Mouse (Mus musculus): ENCODE measurements around the gene Pacsin2. TPM values are rescaled to one million over a fixed set of nuclear protein-coding genes. Genes with fewer than 3 reads are reported as not detected.

The Pacsin2 gene
- polyA plus RNA-seq, 1 experiment = 78.3 TPM

- H3K27ac ChIP-seq (ENCODE audit: insufficient read depth, low read length) = no peak overlapping the region; the same call in 1 of the 2 replicates
- no peaks in the 10 kb centered on the region for H3K4me1 ChIP-seq (ENCODE audit: control insufficient read depth, insufficient read depth, low read length)
- H3K9ac ChIP-seq (ENCODE audit: low read depth, poor library complexity, severe bottlenecking) = no peak overlapping the region
- TF ChIP-seq POLR2A (IDR thresholded peaks at IDR 0.05; ENCODE audit: insufficient read depth, low read length) (no peak), CTCF (IDR thresholded peaks at IDR 0.05; ENCODE audit: low read depth, low read length) (no peak), EP300 (IDR thresholded peaks at IDR 0.05; ENCODE audit: insufficient read depth, low read depth, low read length) (no peak)
- H3K36me3 ChIP-seq (ENCODE audit: control insufficient read depth, insufficient read depth, low read length, poor library complexity, severe bottlenecking) = no peaks in the 10 kb centered on the region
- H3K27me3 ChIP-seq (ENCODE audit: control insufficient read depth, insufficient read depth, low read length, poor library complexity, severe bottlenecking) = no peaks in the 10 kb centered on the region
- no peak overlapping the region for H3K4me3 ChIP-seq (ENCODE audit: low read depth, low read length)
- H3K9me3 ChIP-seq (replicated peaks; ENCODE audit: control insufficient read depth, insufficient read depth, low read length, poor library complexity, severe bottlenecking) = no peaks in the 10 kb centered on the region
These were observed 119.5 kb downstream of the Pacsin2 start for GRCm38 (mm10) chr15:83344956-83345355.

GRCm38 (mm10) chr15:83344157-83344556 is 120.2 kb downstream of the Pacsin2 start:
- H3K9me3 ChIP-seq (replicated peaks; ENCODE audit: control insufficient read depth, insufficient read depth, low read length, poor library complexity, severe bottlenecking) = no peaks in the 10 kb centered on the region
- no peaks in the 10 kb centered on the region for H3K27me3 ChIP-seq (ENCODE audit: control insufficient read depth, insufficient read depth, low read length, poor library complexity, severe bottlenecking)
- H3K36me3 ChIP-seq (ENCODE audit: control insufficient read depth, insufficient read depth, low read length, poor library complexity, severe bottlenecking) = no peaks in the 10 kb centered on the region
- no peak overlapping the region for H3K9ac ChIP-seq (ENCODE audit: low read depth, poor library complexity, severe bottlenecking)
- no peak for TF ChIP-seq CTCF (IDR thresholded peaks at IDR 0.05; ENCODE audit: low read depth, low read length)
- TF ChIP-seq EP300 (IDR thresholded peaks at IDR 0.05; ENCODE audit: insufficient read depth, low read depth, low read length) = no peak
- no peak for TF ChIP-seq POLR2A (IDR thresholded peaks at IDR 0.05; ENCODE audit: insufficient read depth, low read length)
- no peak overlapping the region for H3K27ac ChIP-seq (ENCODE audit: insufficient read depth, low read length)
- no peak overlapping the region for H3K4me3 ChIP-seq (ENCODE audit: low read depth, low read length)
- no peaks in the 10 kb centered on the region for H3K4me1 ChIP-seq (ENCODE audit: control insufficient read depth, insufficient read depth, low read length)

- TF ChIP-seq CTCF (IDR thresholded peaks at IDR 0.05; ENCODE audit: low read depth, low read length) (no peak), EP300 (IDR thresholded peaks at IDR 0.05; ENCODE audit: insufficient read depth, low read depth, low read length) (no peak)
- H3K27ac ChIP-seq (ENCODE audit: insufficient read depth, low read length) = no peak overlapping the region
- no peaks in the 10 kb centered on the region for H3K27me3 ChIP-seq (ENCODE audit: control insufficient read depth, insufficient read depth, low read length, poor library complexity, severe bottlenecking)
- no peaks in the 10 kb centered on the region for H3K36me3 ChIP-seq (ENCODE audit: control insufficient read depth, insufficient read depth, low read length, poor library complexity, severe bottlenecking)
- no peak overlapping the region for H3K9ac ChIP-seq (ENCODE audit: low read depth, poor library complexity, severe bottlenecking)
- H3K4me1 ChIP-seq (ENCODE audit: control insufficient read depth, insufficient read depth, low read length) = no peaks in the 10 kb centered on the region
- no peak overlapping the region for H3K4me3 ChIP-seq (ENCODE audit: low read depth, low read length)
- H3K9me3 ChIP-seq (replicated peaks; ENCODE audit: control insufficient read depth, insufficient read depth, low read length, poor library complexity, severe bottlenecking) = no peaks in the 10 kb centered on the region
These were observed 125.5 kb downstream of the Pacsin2 start for GRCm38 (mm10) chr15:83338908-83339307.

GRCm38 (mm10) chr15:83337903-83338870 is 126.2 kb downstream of the Pacsin2 start:
- H3K4me1 ChIP-seq (ENCODE audit: control insufficient read depth, insufficient read depth, low read length) = no peaks in the 10 kb centered on the region
- H3K36me3 ChIP-seq (ENCODE audit: control insufficient read depth, insufficient read depth, low read length, poor library complexity, severe bottlenecking) = no peaks in the 10 kb centered on the region
- no peaks in the 10 kb centered on the region for H3K27me3 ChIP-seq (ENCODE audit: control insufficient read depth, insufficient read depth, low read length, poor library complexity, severe bottlenecking)
- no peaks in the 10 kb centered on the region for H3K9me3 ChIP-seq (replicated peaks; ENCODE audit: control insufficient read depth, insufficient read depth, low read length, poor library complexity, severe bottlenecking)
- no peak overlapping the region for H3K4me3 ChIP-seq (ENCODE audit: low read depth, low read length)
- TF ChIP-seq CTCF (IDR thresholded peaks at IDR 0.05; ENCODE audit: low read depth, low read length) (no peak), EP300 (IDR thresholded peaks at IDR 0.05; ENCODE audit: insufficient read depth, low read depth, low read length) (no peak), POLR2A (IDR thresholded peaks at IDR 0.05; ENCODE audit: insufficient read depth, low read length) (no peak)
- peak overlapping the region; percentile 47 for H3K9ac ChIP-seq (ENCODE audit: low read depth, poor library complexity, severe bottlenecking)
- H3K27ac ChIP-seq (ENCODE audit: insufficient read depth, low read length) = no peak overlapping the region

- H3K9ac ChIP-seq (ENCODE audit: low read depth, poor library complexity, severe bottlenecking) = no peak overlapping the region
- H3K4me1 ChIP-seq (ENCODE audit: control insufficient read depth, insufficient read depth, low read length) = peaks cover 5% of the 10 kb centered on the region
- H3K9me3 ChIP-seq (replicated peaks; ENCODE audit: control insufficient read depth, insufficient read depth, low read length, poor library complexity, severe bottlenecking) = no peaks in the 10 kb centered on the region
These were observed 132.0 kb downstream of the Pacsin2 start for GRCm38 (mm10) chr15:83332373-83332772.

GRCm38 (mm10) chr15:83328952-83329351 is 135.5 kb downstream of the Pacsin2 start:
- TF ChIP-seq CTCF (IDR thresholded peaks at IDR 0.05; ENCODE audit: low read depth, low read length) = no peak
- no peak for TF ChIP-seq POLR2A (IDR thresholded peaks at IDR 0.05; ENCODE audit: insufficient read depth, low read length)
- no peak for TF ChIP-seq EP300 (IDR thresholded peaks at IDR 0.05; ENCODE audit: insufficient read depth, low read depth, low read length)
- no peaks in the 10 kb centered on the region for H3K9me3 ChIP-seq (replicated peaks; ENCODE audit: control insufficient read depth, insufficient read depth, low read length, poor library complexity, severe bottlenecking)
- peaks cover 5% of the 10 kb centered on the region for H3K4me1 ChIP-seq (ENCODE audit: control insufficient read depth, insufficient read depth, low read length)
- no peak overlapping the region for H3K27ac ChIP-seq (ENCODE audit: insufficient read depth, low read length)
- no peaks in the 10 kb centered on the region for H3K27me3 ChIP-seq (ENCODE audit: control insufficient read depth, insufficient read depth, low read length, poor library complexity, severe bottlenecking)
- no peaks in the 10 kb centered on the region for H3K36me3 ChIP-seq (ENCODE audit: control insufficient read depth, insufficient read depth, low read length, poor library complexity, severe bottlenecking)
- H3K4me3 ChIP-seq (ENCODE audit: low read depth, low read length) = no peak overlapping the region
- H3K9ac ChIP-seq (ENCODE audit: low read depth, poor library complexity, severe bottlenecking) = no peak overlapping the region

More at GRCm38 (mm10) chr15:83332373-83332772, 132.0 kb downstream of the Pacsin2 start:
- no peak for TF ChIP-seq POLR2A (IDR thresholded peaks at IDR 0.05; ENCODE audit: insufficient read depth, low read length)
- TF ChIP-seq EP300 (IDR thresholded peaks at IDR 0.05; ENCODE audit: insufficient read depth, low read depth, low read length) = no peak
- TF ChIP-seq CTCF (IDR thresholded peaks at IDR 0.05; ENCODE audit: low read depth, low read length) = peak; percentile 76
- H3K27me3 ChIP-seq (ENCODE audit: control insufficient read depth, insufficient read depth, low read length, poor library complexity, severe bottlenecking) = no peaks in the 10 kb centered on the region
- H3K36me3 ChIP-seq (ENCODE audit: control insufficient read depth, insufficient read depth, low read length, poor library complexity, severe bottlenecking) = no peaks in the 10 kb centered on the region
- no peak overlapping the region for H3K4me3 ChIP-seq (ENCODE audit: low read depth, low read length)
- no peak overlapping the region for H3K27ac ChIP-seq (ENCODE audit: insufficient read depth, low read length)

Other genes with a start within 250 kb of the Pacsin2 start
- gene A4galt, start 212.8 kb downstream of the Pacsin2 start, polyA plus RNA-seq (2011; ENCODE audit: insufficient read depth, insufficient read length, low read depth, missing spikeins) = 38.1 and 38.2 TPM in 2 replicates
- gene Arfgap3, start 114.4 kb downstream of the Pacsin2 start, polyA plus RNA-seq (2011; ENCODE audit: insufficient read depth, insufficient read length, low read depth, missing spikeins) = 10.0 and 11.9 TPM in 2 replicates
- 13.6 and 19.1 TPM in 2 replicates for gene Ttll1, start 46.3 kb upstream of the Pacsin2 start, polyA plus RNA-seq (2011; ENCODE audit: insufficient read depth, insufficient read length, low read depth, missing spikeins)
- gene Bik, start 62.3 kb upstream of the Pacsin2 start, polyA plus RNA-seq (2011; ENCODE audit: insufficient read depth, insufficient read length, low read depth, missing spikeins) = 3.7 and 6.5 TPM in 2 replicates
- 25.9 and 31.9 TPM in 2 replicates for gene Tspo, start 99.0 kb upstream of the Pacsin2 start, polyA plus RNA-seq (2011; ENCODE audit: insufficient read depth, insufficient read length, low read depth, missing spikeins)
- 25.1 and 28.1 TPM in 2 replicates for gene Mcat, start 99.2 kb upstream of the Pacsin2 start, polyA plus RNA-seq (2011; ENCODE audit: insufficient read depth, insufficient read length, low read depth, missing spikeins)
- gene Ttll12, start 130.6 kb upstream of the Pacsin2 start, polyA plus RNA-seq (2011; ENCODE audit: insufficient read depth, insufficient read length, low read depth, missing spikeins) = 33.7 and 35.0 TPM in 2 replicates